Mouse (Mus musculus) retina, postnatal 1 day (tissue): ENCODE data around the gene Dut.
"Not testable (repeated sequence)": the region's sequence is repeated elsewhere in the genome, so short reads cannot be mapped to it uniquely, and the experiment has no call there.

Source experiments
- DNase-seq: peaks from one replicate; pipeline ENCODE4 v3.0.0-alpha.2; 2012

Gene Dut

DNA sequence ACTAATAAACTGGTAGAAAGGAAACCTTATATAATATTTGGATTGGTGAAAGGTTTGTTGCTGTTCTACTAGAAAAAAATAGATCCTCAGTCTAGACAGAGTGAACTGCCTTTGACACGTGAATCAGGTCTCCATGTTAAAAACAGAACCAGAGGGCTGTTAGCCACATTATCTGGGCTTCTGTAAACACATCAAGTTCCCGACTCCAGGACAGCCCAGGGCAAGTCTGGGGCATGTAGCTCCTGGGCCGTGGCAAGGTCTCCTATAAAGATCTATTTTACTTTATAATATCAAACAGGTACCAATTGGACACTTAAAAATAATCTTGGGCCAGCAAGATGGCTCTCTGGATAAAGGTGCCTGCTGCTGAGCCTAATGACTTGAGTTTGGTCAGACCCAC, 8.9 kb downstream of the Dut start:
- no peak for DNase-seq

DNA sequence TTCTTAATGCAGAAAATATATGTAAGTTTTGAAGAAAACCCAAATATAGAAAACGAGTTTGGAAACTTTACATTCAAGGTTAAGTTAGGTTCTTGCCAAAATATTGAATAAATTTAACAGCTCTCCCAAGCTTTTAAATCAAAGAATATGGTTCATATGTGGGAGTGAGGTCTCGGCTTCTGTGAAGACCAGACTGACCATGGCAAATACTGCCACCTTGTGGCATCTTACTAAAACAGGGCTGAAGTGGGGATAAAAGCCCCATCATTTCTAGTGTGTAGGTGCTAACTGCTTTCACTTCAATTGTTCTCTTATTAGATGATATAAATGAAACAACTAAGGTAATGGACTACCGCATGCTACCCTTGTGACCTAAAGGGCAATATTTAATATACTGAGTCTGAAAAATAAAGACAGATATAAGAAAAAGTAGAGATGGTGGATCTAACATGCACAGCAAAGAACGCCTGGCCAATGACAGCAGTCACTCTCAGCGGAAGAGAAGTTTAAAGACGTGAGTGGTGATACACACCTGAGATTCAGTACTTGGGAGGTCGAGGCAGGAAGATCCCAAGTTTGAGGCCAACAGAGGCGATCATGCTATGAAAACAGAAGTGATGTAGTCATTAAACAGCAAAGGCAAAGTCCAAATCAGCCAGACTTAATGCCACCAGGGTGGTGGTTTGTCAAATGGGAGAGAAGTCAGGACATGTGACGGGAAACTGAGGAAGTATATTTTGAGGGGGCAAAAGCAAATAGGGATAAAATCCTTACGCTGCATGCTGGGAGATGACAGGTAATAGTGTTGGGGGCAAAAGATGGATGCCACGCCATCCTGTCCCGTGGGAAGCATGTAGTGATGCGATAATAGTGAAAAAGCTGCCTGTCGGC, 12.5 kb downstream of the Dut start:
- peak; percentile 59 for DNase-seq

DNA sequence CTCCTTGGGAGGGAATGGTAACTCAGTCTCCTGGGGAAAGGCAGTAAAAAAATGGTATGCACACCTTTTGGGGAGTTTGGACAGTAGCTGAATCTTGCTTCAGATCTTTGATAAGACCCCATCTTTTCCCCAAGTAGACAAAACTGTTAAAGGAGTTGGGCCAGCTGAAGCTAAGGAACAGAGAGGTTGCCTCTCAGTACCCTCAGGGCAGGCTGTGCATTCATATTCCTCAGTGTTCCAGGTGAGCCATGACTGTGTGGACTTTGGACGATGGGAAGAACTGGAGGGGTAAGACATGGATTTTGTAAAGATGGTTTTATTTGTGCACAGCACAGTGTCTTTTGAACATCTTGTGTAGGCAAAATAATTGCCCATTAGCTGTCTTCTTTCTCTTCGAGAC, 13.3 kb downstream of the Dut start:
- no peak for DNase-seq

DNA sequence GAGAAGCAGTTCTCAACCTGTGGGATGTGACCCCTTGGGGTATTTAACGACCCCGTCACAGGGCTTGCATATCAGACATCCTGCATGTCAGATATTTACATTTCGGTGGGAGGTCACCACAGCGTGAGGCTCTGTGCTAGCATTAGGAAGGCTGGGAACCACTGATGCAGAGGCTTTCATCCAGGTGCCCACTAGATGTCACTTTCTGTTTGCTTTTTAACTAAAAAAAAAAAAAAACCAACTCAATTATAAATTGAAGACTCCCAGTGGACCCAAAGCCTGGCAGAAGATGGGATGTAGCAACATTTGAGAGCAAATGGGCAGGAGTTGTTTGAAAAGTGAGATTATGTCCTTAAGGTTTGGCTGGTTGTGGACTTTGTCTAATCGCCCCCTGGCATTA, 16.1 kb downstream of the Dut start:
- peak; percentile 40 for DNase-seq

DNA sequence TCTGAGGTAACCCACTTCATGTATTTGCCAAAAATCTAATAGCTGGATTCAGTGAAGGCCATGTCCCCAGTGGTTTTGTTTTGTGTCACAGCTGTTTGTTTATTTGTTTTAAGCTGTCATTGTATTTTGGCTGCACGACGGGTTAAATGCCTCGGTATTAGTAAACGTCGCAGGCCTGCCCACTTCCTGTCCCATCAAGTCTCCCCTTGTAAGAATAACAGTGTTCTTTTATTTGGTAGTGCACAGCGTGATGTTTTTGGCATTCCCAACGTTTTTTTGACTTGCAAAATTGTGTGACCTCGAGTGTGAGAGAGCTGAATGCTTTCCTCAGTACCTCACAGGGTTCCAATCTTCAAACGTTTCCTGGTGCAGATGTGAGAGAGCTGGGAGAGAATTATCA, 16.8 kb downstream of the Dut start:
- no peak for DNase-seq

DNA sequence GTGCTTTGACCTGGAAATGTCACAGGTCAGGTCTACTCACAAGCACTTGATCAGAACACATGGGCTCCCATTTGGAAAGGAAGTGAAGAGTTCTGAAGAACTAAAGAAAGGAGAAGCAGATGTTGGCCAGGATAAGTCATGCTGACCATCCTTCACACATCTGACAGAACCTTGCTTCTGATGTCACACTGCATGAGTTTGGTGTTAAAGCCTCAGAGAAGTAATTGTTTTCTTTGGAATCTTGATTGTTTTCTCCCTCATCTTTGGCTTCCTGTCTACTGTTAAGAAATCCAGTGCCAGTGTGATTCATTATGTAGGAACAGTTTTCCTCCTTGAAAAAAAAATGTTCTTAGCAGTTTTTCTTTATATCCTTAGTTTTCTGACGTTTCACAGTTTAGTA, 21.9 kb downstream of the Dut start:
- no peak for DNase-seq

DNA sequence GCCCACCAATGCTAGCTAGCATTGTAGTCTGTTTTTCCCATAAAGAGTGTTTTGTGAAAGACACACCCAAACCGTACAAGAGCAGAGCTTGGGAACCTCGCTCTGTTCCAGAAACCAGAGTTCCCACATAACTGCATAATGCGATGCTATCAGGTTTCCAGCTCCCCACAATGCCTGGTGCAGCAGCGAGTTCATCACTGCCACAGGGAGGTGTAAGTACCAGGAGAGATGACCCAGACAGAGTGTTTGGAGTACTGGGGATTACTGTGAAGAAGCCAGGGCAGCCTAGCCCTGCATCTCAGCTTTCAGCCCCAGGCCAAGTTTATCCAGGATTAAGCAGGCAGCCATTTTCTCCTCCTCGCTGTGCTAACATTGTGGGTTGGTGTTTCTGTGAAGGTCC, 28.6 kb downstream of the Dut start:
- DNase-seq: no peak

DNA sequence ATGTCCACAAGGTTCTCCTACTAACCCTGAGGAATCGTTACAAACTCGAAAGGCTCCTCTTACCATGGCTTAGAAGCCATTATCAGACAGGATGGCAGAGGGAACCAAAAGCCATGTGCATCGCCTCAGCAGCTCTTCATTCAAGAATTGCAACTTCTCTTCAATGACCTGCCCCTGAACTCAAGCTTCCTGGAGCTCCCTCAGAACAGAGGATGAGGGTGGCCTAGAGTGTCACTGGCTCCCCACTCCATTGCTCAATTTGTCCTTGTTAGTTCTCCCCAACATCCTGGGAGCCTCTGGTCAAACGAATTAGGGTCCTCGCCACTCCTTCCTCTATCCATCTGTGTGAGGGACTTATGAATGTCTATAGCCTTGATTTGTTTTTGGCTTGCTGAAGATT, 29.7 kb downstream of the Dut start:
- no peak for DNase-seq

DNA sequence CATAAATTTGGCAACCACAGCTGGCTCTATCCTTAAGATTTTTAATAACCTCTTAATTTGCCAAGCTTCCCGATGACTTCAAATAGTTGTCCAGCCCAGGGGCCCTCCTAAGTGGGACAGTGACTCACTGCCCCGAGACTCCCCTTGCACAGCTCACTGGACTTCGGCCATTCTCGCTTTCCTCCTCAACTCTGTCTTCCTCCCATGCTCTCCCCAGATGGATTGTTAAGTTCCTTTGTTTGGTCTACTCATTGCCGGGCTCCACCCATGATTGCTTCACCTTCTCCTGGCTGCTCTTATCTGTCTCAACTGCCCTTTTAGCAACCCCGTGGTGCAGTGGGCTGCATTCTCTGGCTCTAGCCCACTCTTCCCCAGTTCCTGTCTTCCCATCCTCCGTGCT, 31.5 kb downstream of the Dut start:
- DNase-seq: no peak

DNA sequence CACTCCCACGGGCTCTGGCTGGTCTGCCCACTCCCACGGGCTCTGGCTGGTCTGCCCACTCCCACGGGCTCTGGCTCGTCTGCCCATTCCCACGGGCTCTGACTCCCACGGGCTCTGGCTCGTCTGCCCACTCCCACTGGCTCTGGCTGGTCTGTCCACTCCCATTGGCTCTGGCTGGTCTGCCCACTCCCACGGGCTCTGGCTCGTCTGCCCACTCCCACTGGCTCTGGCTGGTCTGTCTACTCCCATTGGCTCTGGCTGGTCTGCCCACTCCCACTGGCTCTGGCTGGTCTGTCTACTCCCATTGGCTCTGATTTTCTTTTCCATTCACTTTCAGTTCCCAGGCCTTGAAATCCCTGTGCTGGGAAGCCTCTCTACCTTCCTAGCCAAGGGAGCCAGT, 33.0 kb downstream of the Dut start:
- not testable (repeated sequence) for DNase-seq

DNA sequence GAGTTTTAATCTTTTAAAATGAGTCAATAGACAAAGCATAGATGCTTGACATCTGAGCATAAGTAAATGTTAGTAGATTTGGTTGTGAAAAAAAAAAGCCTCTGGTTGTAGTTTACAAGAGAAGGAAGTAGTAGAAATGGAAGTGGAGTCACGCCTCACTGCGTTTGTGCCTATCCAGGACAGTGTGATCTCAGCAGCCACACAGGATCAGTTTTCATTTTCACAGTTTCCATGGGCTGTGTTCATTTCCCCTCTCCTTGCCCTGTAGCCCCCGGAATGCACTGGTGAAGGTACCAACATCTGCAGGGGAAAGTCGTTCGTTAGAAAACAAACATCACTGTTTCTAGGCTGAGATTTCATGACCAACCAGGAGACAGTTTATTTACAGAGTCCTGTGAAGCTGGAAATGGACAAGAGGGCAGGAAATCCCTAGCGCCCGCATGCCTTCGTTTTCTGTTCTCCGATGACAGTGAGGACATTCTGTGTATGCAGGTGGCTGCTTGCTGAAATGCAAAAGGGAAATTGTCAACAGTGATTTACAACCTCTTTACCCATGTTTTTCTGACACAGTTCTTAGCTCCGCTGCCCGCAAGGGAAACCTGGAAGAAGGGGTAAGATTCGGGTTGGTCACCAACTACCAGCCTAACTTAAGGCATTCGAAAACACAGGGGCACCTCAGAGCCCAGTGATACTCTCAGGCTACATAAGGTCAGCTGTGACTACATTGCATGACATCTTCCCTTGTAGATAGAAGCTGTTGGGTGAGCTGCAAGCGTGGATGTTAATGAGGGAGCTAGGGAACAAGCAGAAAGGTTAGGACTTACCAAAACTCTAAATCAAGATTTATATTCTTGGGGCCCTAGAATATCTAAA, 35.6 kb downstream of the Dut start:
- DNase-seq: no peak

DNA sequence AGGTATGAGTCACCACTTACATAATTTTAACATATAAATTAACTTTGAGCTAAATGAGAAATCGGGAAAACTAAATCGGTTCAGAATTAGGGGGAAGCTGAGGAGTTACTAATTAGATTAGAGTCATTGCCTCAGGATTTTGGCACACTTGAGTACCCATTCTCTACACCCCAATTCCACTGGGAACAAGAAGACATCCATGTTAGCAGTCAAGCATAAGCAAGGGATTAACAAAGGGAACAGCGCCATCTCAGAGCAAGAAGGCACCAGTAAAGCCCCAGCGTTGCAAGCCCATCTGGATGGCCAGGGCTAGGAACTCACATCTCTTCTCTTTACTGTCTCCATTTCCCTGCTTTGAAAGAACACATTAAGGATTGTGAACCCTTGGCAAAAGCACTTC, 38.8 kb downstream of the Dut start:
- peak; percentile 19 for DNase-seq

DNA sequence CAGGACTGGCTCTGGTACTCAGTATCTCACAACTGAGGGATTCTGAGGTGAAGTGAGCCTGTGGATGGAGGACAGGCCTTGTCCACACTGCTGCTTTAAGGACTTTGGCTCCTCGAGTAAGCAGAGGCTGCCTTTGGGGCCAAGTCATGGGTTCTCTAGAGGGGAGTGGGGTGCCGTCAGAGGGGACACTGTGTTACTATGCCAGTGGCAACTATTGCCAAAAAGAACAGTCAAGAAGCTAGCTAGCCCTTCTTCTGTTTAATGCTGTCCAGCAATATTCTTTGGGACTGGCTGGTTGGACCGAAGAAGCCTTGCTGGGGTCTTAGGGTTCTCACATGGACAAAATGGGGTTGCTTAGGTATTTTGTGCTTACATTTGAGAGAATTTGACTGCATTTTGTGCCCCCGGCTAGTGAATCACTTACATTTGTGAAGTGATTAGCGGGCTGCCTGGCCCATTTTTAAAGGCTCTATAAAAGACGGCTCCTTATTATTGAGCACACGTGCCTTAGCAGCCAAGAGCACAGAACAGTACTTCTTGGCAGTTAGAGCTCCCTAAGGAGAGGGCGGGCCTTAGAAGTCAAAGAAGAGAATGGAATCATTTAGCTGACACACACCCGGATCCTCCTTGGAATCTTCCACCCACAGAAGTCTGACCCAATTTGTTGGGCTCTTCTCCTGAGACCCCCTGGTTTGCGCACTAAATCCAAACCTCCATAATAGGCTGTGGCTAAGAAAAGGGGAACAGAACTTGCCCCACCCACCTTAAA, 43.4 kb downstream of the Dut start:
- no peak for DNase-seq

DNA sequence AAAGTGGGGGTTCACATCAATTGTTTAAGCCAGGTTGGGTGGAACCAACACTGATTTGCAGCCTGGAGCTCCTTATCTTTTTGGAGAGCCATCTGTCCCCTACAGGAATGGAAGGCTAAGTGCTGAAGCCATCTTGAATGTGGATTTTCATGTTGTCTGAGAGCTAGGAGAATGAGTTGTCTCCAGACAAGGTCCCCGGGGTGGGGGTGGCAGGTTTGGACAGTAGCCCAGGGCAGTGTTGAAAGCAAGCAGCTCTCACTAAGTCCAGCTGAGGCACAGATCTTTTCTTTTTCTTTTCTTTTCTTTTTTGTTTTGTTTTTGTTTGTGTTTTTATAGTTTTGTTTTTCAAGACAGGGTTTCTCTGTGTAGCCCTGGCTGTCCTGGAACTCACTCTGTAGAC, 44.1 kb downstream of the Dut start:
- DNase-seq: no peak

DNA sequence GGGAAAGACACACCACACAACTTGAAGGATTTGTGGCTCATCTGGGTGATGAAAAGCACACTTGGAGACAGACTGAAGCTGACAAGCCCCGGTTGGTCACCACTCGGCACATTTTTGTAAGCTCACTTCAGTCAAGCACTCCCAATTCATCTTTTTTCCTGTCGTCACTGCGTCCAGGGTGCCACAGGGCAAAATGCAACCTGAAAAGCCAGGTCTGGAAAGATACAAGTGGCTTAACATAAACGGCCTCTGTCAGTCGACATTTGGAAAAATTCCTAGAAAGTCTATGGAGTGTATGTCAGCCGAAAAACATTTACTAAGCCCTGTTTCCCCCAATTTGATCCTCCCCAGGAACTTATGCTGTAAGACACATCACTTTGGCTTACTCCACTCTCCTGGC, 45.6 kb downstream of the Dut start:
- DNase-seq: no peak

DNA sequence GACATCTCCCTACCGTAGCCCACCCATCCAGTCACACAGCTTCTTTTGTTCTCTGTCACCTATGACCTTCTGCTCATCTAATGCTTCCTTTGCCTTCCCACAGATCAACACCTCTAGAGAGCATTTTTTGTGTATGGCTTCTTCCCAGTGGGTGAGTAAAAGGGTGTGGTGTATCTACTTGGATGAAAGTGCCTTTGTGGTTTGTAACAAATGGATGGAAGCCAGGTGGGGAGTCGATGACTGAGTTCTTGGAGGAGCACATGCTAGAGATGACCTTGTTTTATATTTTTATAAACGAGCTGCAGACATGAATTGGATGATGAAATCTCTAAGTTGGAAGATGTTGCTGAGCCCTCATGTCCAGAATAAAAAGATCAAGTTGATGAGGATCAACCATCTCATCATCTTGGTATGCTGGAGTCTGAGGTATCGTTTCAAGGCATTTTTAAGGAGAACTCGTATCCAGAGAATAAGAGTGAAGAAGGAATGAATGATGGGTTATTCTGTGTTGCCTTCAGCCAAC, 47.0 kb downstream of the Dut start:
- no peak for DNase-seq

DNA sequence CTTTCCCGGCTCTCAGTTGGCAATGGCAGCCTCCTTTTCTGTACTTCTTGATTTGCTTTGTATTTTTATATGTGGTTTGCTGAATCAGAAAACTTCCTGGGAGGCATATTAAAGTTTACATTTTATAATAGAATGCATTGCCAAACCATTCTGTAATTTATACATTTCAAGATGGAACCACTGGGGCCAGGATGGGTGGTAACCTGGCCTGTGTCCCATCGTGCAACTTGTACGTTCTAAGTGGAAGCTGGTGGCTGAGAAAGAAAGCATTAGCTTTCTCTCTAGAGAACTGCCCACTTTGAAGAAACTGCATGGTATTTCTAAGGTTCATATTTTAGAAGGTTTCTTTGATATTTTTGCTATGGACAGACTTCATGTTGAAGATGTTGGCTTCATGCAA, 48.5 kb downstream of the Dut start:
- no peak for DNase-seq

DNA sequence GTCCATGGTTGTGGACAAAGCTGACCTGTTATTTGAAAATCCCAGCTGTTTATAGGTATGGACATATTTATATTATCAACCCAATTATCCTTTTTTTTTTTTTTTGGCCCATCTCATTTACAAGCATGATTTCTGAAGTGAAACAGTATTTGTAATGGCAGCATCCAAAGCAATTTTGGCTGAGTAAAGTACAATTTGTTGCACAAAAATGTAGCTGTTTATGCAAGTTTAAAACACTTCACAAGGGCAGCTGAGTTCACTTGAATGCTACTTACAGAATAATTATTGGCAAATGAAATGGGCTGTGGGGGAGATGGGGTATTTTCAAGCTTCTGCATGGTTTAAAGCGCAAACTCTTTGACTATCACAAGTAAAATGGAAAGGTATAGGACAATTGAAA, 51.9 kb downstream of the Dut start:
- DNase-seq: no peak

DNA sequence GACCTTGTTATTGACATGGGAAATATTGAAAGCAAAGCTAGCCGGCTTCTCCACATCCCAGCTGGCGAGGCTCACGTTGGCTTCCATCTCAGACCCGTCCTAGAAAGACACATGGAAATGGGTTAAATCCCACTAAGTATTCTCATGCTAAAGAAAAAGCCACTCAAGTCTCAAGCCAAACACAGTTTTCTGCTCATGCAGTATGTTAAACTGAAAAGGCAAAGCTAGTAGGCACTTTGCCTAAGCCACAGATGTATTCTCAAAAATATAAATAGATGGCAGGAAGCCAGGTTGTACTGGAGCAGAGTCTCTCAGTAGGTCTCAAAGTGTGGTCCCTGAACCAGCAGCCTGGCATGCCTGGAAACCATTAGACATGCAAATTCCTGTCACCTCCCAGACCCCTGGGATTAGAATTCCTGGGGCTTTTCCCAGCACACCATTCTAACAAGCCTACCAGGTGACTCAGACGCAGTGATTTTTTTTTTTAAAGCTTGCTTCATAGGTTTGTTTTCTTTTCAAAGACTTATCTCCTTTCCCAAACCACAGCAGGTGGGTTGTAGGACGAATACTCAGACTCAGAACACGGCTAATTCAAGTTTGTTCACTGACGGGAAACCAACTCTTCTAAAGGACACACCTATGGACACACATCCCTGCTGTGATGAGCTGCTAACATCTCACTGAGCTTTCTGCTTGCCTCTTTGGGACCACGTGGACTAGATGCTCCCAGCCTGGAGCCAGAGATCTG, 55.1 kb downstream of the Dut start:
- no peak for DNase-seq

DNA sequence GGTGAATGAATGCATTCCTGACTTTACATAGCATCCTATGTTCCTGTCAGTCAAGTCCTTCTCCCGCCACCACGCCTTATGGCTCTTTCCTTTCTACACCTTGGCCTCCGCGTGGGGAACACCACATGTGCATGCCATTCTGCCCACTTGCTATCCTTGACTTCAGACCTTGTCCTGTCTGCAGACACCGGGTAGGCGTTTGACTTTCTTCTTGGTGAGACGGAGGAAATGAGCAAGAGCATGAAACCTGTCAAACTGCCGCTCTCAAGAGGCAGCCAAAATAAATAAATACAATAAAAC, 55.6 kb downstream of the Dut start:
- no peak for DNase-seq

DNA sequence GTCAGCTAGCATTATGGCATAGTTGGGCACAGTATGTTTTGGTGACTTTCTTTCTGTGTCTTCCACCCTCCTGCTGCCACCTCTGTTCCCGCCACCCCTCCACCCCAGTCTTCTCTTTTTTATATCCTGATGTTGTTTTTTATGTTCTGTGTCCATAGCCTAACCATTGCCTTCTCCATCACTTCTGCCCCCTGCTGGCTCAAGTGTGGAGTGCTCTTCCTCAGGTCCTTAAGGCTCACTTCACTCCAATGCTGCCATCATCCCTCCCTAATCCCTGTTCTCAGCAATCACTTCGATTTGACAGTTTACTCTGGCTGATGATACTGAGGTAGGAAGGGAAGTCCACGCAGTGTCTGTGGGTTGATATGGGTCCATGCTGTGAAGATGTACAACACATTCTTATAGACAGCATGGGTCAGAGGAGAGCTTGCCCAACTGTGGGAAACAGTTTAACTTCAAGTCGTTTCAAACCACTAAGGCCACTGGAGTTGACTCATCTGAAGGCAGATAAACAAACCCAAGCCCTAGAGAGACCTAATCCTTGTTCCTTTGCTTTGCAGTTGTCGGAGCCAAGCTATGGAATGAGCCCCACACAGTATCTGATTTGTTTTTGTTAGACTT, 56.9 kb downstream of the Dut start:
- DNase-seq: no peak

DNA sequence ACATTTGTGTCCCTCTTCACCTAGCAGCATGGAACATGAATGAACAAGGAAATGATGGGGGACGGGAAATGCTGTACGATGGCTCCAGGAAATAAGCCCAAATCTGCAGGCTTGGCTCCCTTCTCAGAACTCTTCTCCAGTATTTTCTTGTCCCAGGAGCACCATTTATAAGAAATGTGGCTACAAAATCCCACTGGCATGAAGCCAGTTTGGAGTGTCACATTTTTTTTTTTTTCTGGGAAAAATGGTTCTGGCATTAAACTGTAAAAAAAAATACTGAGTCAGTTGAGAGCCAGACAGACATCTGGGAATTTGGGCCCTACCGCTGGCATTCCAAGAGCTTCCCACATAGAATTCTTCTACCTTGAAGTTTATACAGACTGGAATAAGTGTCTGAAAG, 57.8 kb downstream of the Dut start:
- DNase-seq: no peak
